Mouse (Mus musculus) activated CD4-positive, CD25-positive, alpha-beta regulatory T cell (primary cell): Measurements from ENCODE around the gene 1700069L16Rik. TPM values are rescaled to one million over a fixed set of nuclear protein-coding genes. Genes with fewer than 3 reads are reported as not detected.

Experiments used
- polyA plus RNA-seq, 2 experiments: library from polyadenylated mRNA; unstranded; fragments of 100-300 nt; shearing (Covaris generic); gene quantifications; one replicate each; pipeline ENCODE4 v1.2.1; 2017

The 1700069L16Rik gene
- not detected for polyA plus RNA-seq

GRCm38 (mm10) chr5:113724446-113724845 lies at the start of gene 1700069L16Rik:
Gene 1700069L16Rik (minus strand): TSS chr5:113724772.

DNA sequence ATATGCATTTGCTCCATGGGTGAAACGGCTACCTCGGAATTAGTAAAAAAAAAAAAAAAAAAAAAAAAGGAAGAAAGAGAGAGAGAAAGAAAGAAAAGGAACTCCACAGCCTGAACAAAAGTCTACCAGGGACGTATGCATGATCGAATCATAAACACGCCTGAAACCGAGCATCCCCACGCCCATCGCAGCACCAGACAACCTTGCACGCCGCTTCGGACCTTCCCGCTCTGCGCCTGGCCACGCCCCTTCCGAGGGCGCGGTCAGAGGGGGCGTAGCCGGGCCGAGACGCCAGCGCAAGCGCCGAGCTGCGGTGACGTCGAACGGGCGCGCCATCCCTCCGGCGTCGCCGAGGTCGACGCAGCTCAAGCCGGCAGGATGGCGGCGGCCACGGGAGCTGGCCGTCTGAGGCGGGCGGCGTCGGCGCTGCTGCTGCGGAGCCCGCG lies 47.9 kb upstream of the 1700069L16Rik start, which contains the start of the genes Sart3 and Iscu:
Gene Sart3 (minus strand): TSS at position 61 of the 446 bp plus-strand sequence.
Gene Iscu (plus strand): TSS at position 299 of the 446 bp plus-strand sequence.

DNA sequence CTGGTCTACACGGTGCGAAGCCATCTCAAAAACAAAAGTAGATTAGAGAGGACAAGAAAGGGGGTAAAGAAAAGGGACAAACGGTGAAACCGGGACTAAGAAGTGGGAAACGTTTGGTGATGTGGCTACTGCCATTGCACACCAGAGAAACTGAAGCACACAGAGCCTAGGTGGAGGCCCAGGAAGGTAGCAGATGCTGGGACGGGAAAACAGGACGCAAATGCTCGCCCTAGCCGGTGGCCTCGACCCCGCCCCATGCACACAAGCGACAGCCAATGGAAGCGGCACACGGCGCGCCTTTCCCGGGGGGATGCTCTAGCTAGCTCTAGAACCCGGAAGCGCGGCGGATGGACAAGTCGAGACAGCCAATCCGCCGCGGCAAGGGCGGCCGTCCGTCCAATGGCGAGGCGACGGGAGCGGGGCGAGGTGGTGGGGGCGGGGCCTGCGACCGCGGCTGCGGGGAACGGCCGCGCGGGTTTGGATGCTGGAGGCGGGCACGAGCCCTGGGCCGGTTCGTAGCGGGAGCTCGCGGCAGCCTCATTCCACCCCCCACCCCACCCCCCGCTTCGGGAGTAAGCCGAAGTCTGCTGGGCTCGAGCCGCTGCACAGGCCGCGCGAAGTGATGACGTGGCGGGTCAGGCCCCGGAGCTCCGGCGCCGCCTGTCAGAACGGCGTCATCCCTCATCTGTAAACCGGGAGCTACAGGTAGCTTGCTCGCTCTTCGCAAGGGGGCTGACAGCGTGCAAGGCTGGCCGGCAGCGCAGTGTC lies 11.0 kb upstream of the 1700069L16Rik start, which contains the start of gene Ficd:
Gene Ficd (plus strand): TSS at position 459 of the 768 bp plus-strand sequence.

DNA sequence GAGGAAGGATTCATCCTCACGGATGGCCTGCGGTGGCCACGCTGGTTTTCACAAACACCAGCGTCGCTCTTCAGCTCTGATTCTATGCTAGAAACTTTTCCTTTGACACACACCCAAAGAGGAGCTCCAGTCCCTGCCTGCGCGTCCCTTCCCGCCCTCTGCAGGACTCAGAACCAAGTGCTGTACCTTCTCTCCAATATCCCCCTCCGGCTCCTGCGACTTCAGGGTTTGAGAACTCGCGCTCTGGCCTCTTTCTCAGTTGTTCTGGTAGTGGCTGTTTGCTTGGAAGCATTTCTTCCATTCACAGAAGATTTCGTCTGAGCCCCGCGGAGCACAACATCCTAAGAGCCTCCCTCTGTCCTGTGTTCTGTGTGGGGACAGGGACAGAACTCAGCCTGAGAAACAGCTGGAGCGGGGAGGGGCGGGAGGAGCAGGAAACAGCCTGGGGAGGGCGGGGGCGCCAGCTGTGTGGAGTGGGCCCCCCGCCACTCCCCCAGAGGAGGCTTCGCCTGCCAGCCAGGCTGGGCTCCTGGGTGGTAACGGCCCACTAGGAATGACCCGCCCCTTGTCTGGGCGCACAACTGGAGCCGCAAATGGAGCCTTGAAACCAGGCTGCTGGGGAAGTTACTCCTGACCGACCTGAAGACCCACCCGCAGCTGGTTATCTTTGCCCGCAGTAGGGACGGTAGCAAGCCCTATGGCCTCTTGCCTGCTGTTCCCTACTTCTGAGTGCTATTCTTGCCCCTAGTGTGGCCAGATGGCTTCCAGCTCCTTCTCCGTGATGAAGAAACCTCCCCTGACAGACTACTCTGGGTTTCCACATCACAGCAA lies 74.3 kb downstream of the 1700069L16Rik start, which contains the start of gene Cmklr1:
Gene Cmklr1 (minus strand): TSS at position 392 of the 831 bp plus-strand sequence.

Other genes with a start within 250 kb of the 1700069L16Rik start
- 1 to 10 TPM; 1.0 to 1.8 TPM for gene Wscd2, start 234.4 kb downstream of the 1700069L16Rik start, polyA plus RNA-seq
- under 1 TPM in 1 of 2 experiments, not detected in 1; 0.32 TPM for gene Cmklr1, start 74.3 kb downstream of the 1700069L16Rik start, polyA plus RNA-seq
- gene Ficd, start 11.0 kb upstream of the 1700069L16Rik start, polyA plus RNA-seq: 1 to 10 TPM; 5.5 to 9.2 TPM
- gene Sart3, start 47.7 kb upstream of the 1700069L16Rik start, polyA plus RNA-seq: 10 to 100 TPM; 38.9 to 58.1 TPM
- gene Iscu, start 48.0 kb upstream of the 1700069L16Rik start, polyA plus RNA-seq: 100 to 1,000 TPM in 1 of 2 experiments, 10 to 100 TPM in 1; 97.8 to 124 TPM
- not detected for gene Tmem119, start 75.7 kb upstream of the 1700069L16Rik start, polyA plus RNA-seq
- 1,000 to 10,000 TPM in 1 of 2 experiments, 100 to 1,000 TPM in 1; 978 to 1,461 TPM for gene Selplg, start 107.9 kb upstream of the 1700069L16Rik start, polyA plus RNA-seq
- gene Coro1c, start 184.0 kb upstream of the 1700069L16Rik start, polyA plus RNA-seq: 10 to 100 TPM; 84.3 to 89.2 TPM